Mouse (Mus musculus) neural tube, embryonic 11.5 days (tissue): ENCODE measurements around the gene Mettl7a2. TPM values are rescaled to one million over a fixed set of nuclear protein-coding genes. Genes with fewer than 3 reads are reported as not detected.
"Not testable (repeated sequence)": the region's sequence is repeated elsewhere in the genome, so short reads cannot be mapped to it uniquely, and the experiment has no call there.

Experiments
- ATAC-seq: fragments of 200-750 bp; cut with Nextera tagmentation; 2 replicates; pipeline ENCODE4 v1.8.0; 2017; ENCODE audit warnings: moderate number of reproducible peaks, mild to moderate bottlenecking, moderate TSS enrichment, moderate library complexity; ENCODE audit not compliant: insufficient read depth, low FRiP score, low TSS enrichment
- DNase-seq: peaks from one replicate; pipeline ENCODE4 v3.0.0-alpha.2; 2015; ENCODE audit warnings: low spot score
- H3K27ac ChIP-seq: fragments of 300-500 bp; sonication (generic); 2 replicates; pipeline ENCODE4 v1.5.1; 2014; ENCODE audit warnings: low read depth, mild to moderate bottlenecking, low read length
- H3K27me3 ChIP-seq: fragments of 300-500 bp; sonication (generic); 2 replicates; pipeline ENCODE4 v1.6.1; 2014; ENCODE audit warnings: mild to moderate bottlenecking, low read length, mixed read lengths; ENCODE audit not compliant: control insufficient read depth, insufficient read depth
- H3K36me3 ChIP-seq: fragments of 300-500 bp; sonication (generic); 2 replicates; pipeline ENCODE4 v1.6.1; 2014; ENCODE audit warnings: mild to moderate bottlenecking, low read length, moderate library complexity, mixed read lengths; ENCODE audit not compliant: control insufficient read depth, insufficient read depth
- H3K4me1 ChIP-seq: fragments of 300-500 bp; sonication (generic); 2 replicates; pipeline ENCODE4 v1.6.1; 2014; ENCODE audit warnings: low read length, mixed read lengths; ENCODE audit not compliant: control insufficient read depth, insufficient read depth
- H3K4me2 ChIP-seq: fragments of 300-500 bp; sonication (generic); 2 replicates; pipeline ENCODE4 v1.6.1; 2014; ENCODE audit warnings: low read depth, mild to moderate bottlenecking, moderate library complexity
- H3K4me3 ChIP-seq: fragments of 300-500 bp; sonication (generic); 2 replicates; pipeline ENCODE4 v1.5.1; 2014; ENCODE audit warnings: low read depth, low read length
- H3K9ac ChIP-seq: fragments of 300-500 bp; sonication (generic); 2 replicates; pipeline ENCODE4 v1.6.1; 2014; ENCODE audit warnings: mild to moderate bottlenecking, low read length
- H3K9me3 ChIP-seq: fragments of 300-500 bp; sonication (generic); 2 replicates; pipeline ENCODE4 v1.6.1; 2016; ENCODE audit warnings: low read length; ENCODE audit not compliant: control insufficient read depth
- WGBS: fragments of 180-500 bp; shearing (Covaris S2); extraction: QIAGEN DNeasy Blood & Tissue Kit; methylation state at CpG from one replicate; pipeline ENCODE4 v1.1.7; 2014; 5-methylcytosine and 5-hydroxymethylcytosine counted together
- polyA plus RNA-seq: library from polyadenylated mRNA; unstranded; fragments of >200 nt; fragmentation: Nextera tagmentation; extraction: Ambion mirVana; gene quantifications from 2 replicates; pipeline ENCODE4 v1.2.1, GENCODE M21; 2014

Mettl7a2 gene
- polyA plus RNA-seq, 1 experiment from 2014 or later: 0.15 TPM

GRCm38 (mm10) chr15:100318014-100318671 is 34.9 kb upstream of the Mettl7a2 start:
- not testable (repeated sequence) for H3K27me3 ChIP-seq, H3K4me3 ChIP-seq, H3K4me1 ChIP-seq, H3K36me3 ChIP-seq, H3K9ac ChIP-seq, DNase-seq, H3K27ac ChIP-seq, H3K9me3 ChIP-seq, ATAC-seq, H3K4me2 ChIP-seq
- 90% methylated on average over 4 of the region's 4 CpGs for WGBS

GRCm38 (mm10) chr15:100319884-100320283 is 33.1 kb upstream of the Mettl7a2 start:
- 85% methylated on average over 1 of the region's 1 CpGs for WGBS
- no peak for ATAC-seq

GRCm38 (mm10) chr15:100320295-100320905 is 32.6 kb upstream of the Mettl7a2 start:
- H3K27ac ChIP-seq: no peak overlapping the region
- H3K4me3 ChIP-seq: no peak overlapping the region
- no peak for ATAC-seq
- H3K9me3 ChIP-seq: no peaks in the 10 kb centered on the region
- no peaks in the 10 kb centered on the region for H3K4me1 ChIP-seq
- no peak overlapping the region for H3K9ac ChIP-seq
- no peak overlapping the region for H3K4me2 ChIP-seq
- no peaks in the 10 kb centered on the region for H3K36me3 ChIP-seq
- WGBS: 85% methylated on average over 9 of the region's 9 CpGs
- no peak for DNase-seq
- H3K27me3 ChIP-seq: no peaks in the 10 kb centered on the region

More at GRCm38 (mm10) chr15:100319884-100320283, 33.1 kb upstream of the Mettl7a2 start:
- Histone ChIP-seq H3K4me1 (no peaks in the 10 kb centered on the region), H3K9ac (no peak overlapping the region), H3K36me3 (no peaks in the 10 kb centered on the region), H3K9me3 (no peaks in the 10 kb centered on the region), H3K27ac (no peak overlapping the region), H3K4me2 (no peak overlapping the region), H3K27me3 (no peaks in the 10 kb centered on the region), H3K4me3 (no peak overlapping the region)
- no peak for DNase-seq

- WGBS: 60% methylated on average over 5 of the region's 5 CpGs
- H3K9me3 ChIP-seq: no peaks in the 10 kb centered on the region
- H3K27ac ChIP-seq: no peak overlapping the region
- ATAC-seq (no peak), DNase-seq (peak; percentile 16)
- no peak overlapping the region for H3K9ac ChIP-seq
- no peaks in the 10 kb centered on the region for H3K27me3 ChIP-seq
- H3K36me3 ChIP-seq: no peaks in the 10 kb centered on the region
- H3K4me3 ChIP-seq: no peak overlapping the region
- no peaks in the 10 kb centered on the region for H3K4me1 ChIP-seq
- no peak overlapping the region for H3K4me2 ChIP-seq
Measured at GRCm38 (mm10) chr15:100321134-100321533, 31.9 kb upstream of the Mettl7a2 start.

GRCm38 (mm10) chr15:100324021-100324591 is 28.9 kb upstream of the Mettl7a2 start:
- no peaks in the 10 kb centered on the region for H3K4me1 ChIP-seq
- no peaks in the 10 kb centered on the region for H3K27me3 ChIP-seq
- no peak for DNase-seq
- H3K9me3 ChIP-seq: no peaks in the 10 kb centered on the region
- ATAC-seq: no peak
- H3K36me3 ChIP-seq: no peaks in the 10 kb centered on the region
- no peak overlapping the region for H3K9ac ChIP-seq
- 76% methylated on average over 12 of the region's 12 CpGs for WGBS
- H3K4me3 ChIP-seq: no peak overlapping the region
- H3K4me2 ChIP-seq: no peak overlapping the region
- H3K27ac ChIP-seq: no peak overlapping the region

GRCm38 (mm10) chr15:100325235-100325634 is 27.8 kb upstream of the Mettl7a2 start:
- Histone ChIP-seq H3K4me2 (no peak overlapping the region), H3K27ac (no peak overlapping the region), H3K4me3 (no peak overlapping the region), H3K9me3 (no peaks in the 10 kb centered on the region), H3K36me3 (no peaks in the 10 kb centered on the region), H3K4me1 (no peaks in the 10 kb centered on the region), H3K9ac (no peak overlapping the region), H3K27me3 (no peaks in the 10 kb centered on the region)
- ATAC-seq: no peak
- DNase-seq: no peak
- 93% methylated on average over 3 of the region's 3 CpGs for WGBS

- H3K27ac ChIP-seq, DNase-seq, ATAC-seq, H3K4me3 ChIP-seq, H3K4me2 ChIP-seq, H3K9me3 ChIP-seq, H3K4me1 ChIP-seq, H3K36me3 ChIP-seq, H3K27me3 ChIP-seq, H3K9ac ChIP-seq: not testable (repeated sequence)
- WGBS: 66% methylated on average over 3 of the region's 4 CpGs
Measured at GRCm38 (mm10) chr15:100328089-100328488, 24.9 kb upstream of the Mettl7a2 start.

- not testable (repeated sequence) for H3K36me3 ChIP-seq, H3K4me1 ChIP-seq, H3K27me3 ChIP-seq, H3K4me2 ChIP-seq, H3K9me3 ChIP-seq, ATAC-seq, H3K27ac ChIP-seq, DNase-seq, H3K4me3 ChIP-seq, H3K9ac ChIP-seq
- WGBS: 56% methylated on average over 10 of the region's 10 CpGs
Measured at GRCm38 (mm10) chr15:100329336-100329735, 23.7 kb upstream of the Mettl7a2 start.

- Histone ChIP-seq H3K4me3 (no peak overlapping the region), H3K27me3 (no peaks in the 10 kb centered on the region), H3K36me3 (no peaks in the 10 kb centered on the region), H3K9me3 (no peaks in the 10 kb centered on the region), H3K4me2 (no peak overlapping the region), H3K9ac (no peak overlapping the region), H3K27ac (no peak overlapping the region), H3K4me1 (no peaks in the 10 kb centered on the region)
- DNase-seq (no peak), ATAC-seq (no peak)
- WGBS: 73% methylated on average over 7 of the region's 7 CpGs
Measured at GRCm38 (mm10) chr15:100330739-100331138, 22.3 kb upstream of the Mettl7a2 start.
